Mouse (Mus musculus) intestine, postnatal 0 days (tissue): ENCODE results near the gene Osm. TPM values are rescaled to one million over a fixed set of nuclear protein-coding genes. Genes with fewer than 3 reads are reported as not detected.
A peak's percentile ranks its signal among the peaks of the same experiment; 100 is the strongest.

Experiments used
- ATAC-seq: fragments of 200-750 bp; cut with Nextera tagmentation; 2 replicates; pipeline ENCODE4 v1.8.0; 2017; ENCODE audit warnings: mild to moderate bottlenecking, moderate TSS enrichment, moderate library complexity
- H3K27ac ChIP-seq: fragments of 300-500 bp; sonication (generic); 2 replicates; pipeline ENCODE4 v1.5.1; 2014; ENCODE audit warnings: mild to moderate bottlenecking, low read depth, low read length, moderate library complexity
- H3K27me3 ChIP-seq: fragments of 300-500 bp; sonication (generic); replicated peaks from 2 replicates; pipeline ENCODE4 v1.6.1; 2014; ENCODE audit warnings: low read length, mixed read lengths; ENCODE audit not compliant: control insufficient read depth, insufficient read depth
- H3K36me3 ChIP-seq: fragments of 300-500 bp; sonication (generic); 2 replicates; pipeline ENCODE4 v1.6.1; 2014; ENCODE audit warnings: mild to moderate bottlenecking, moderate library complexity; ENCODE audit not compliant: control insufficient read depth, insufficient read depth
- H3K4me1 ChIP-seq: fragments of 300-500 bp; sonication (generic); replicated peaks from 2 replicates; pipeline ENCODE4 v1.6.1; 2014; ENCODE audit warnings: antibody characterized with exemption, low read length, mixed read lengths; ENCODE audit not compliant: control insufficient read depth, insufficient read depth
- H3K4me2 ChIP-seq: fragments of 300-500 bp; sonication (generic); replicated peaks from 2 replicates; pipeline ENCODE4 v1.6.1; 2014; ENCODE audit warnings: low read depth, mild to moderate bottlenecking, moderate library complexity
- H3K4me3 ChIP-seq: fragments of 300-500 bp; sonication (generic); 2 replicates; pipeline ENCODE4 v1.5.1; 2014; ENCODE audit warnings: low read depth, low read length
- H3K9ac ChIP-seq: fragments of 300-500 bp; sonication (generic); 2 replicates; pipeline ENCODE4 v1.6.1; 2014; ENCODE audit warnings: mild to moderate bottlenecking, low read depth, low read length
- H3K9me3 ChIP-seq: fragments of 300-500 bp; sonication (generic); 2 replicates; pipeline ENCODE4 v1.6.1; 2016; ENCODE audit warnings: mixed run types; ENCODE audit not compliant: control insufficient read depth
- CTCF ChIP-seq: sonication (generic); IDR thresholded peaks from 2 replicates; pipeline ENCODE4 v1.5.1; 2016; ENCODE audit warnings: low read depth, mild to moderate bottlenecking, control low read depth, antibody characterized with exemption, moderate library complexity
- WGBS: fragments of 180-500 bp; shearing (Covaris S2); extraction: QIAGEN DNeasy Blood & Tissue Kit; methylation state at CpG from one replicate; pipeline ENCODE4 v1.1.7; 2014; 5-methylcytosine and 5-hydroxymethylcytosine counted together
- polyA plus RNA-seq: library from polyadenylated mRNA; unstranded; fragments of >200 nt; fragmentation: Nextera tagmentation; extraction: Ambion mirVana; gene quantifications from 2 replicates; pipeline ENCODE4 v1.2.1, GENCODE M21; 2015

Osm gene
- polyA plus RNA-seq, 1 experiment from 2014 or later: 0.20 TPM

GRCm38 (mm10) chr11:4203705-4204074 lies 32.5 kb upstream of the Osm start:
- no peak for TF ChIP-seq CTCF
- Histone ChIP-seq H3K27me3 (no peaks in the 10 kb centered on the region), H3K9ac (no peak overlapping the region), H3K27ac (peak overlapping the region; percentile 70), H3K4me2 (peak overlapping the region; percentile 4), H3K4me1 (peaks cover 3% of the 10 kb centered on the region; the same call in 1 of the 2 replicates), H3K36me3 (peaks cover 29% of the 10 kb centered on the region), H3K9me3 (no peaks in the 10 kb centered on the region), H3K4me3 (no peak overlapping the region)
- 11% methylated on average over 2 of the region's 2 CpGs for WGBS
- ATAC-seq: peak; percentile 87

- H3K36me3 ChIP-seq: peaks cover 44% of the 10 kb centered on the region
- no peak overlapping the region for H3K4me2 ChIP-seq
- H3K4me1 ChIP-seq: peaks cover 3% of the 10 kb centered on the region; the same call in 1 of the 2 replicates
- no peak for TF ChIP-seq CTCF
- no peak overlapping the region for H3K27ac ChIP-seq
- WGBS: 80% methylated on average over 5 of the region's 5 CpGs
- H3K9ac ChIP-seq: no peak overlapping the region
- no peaks in the 10 kb centered on the region for H3K9me3 ChIP-seq
- H3K4me3 ChIP-seq: no peak overlapping the region
- H3K27me3 ChIP-seq: no peaks in the 10 kb centered on the region
- no peak for ATAC-seq
Measured at GRCm38 (mm10) chr11:4205097-4205655, 31.0 kb upstream of the Osm start.

GRCm38 (mm10) chr11:4205951-4206350 lies 30.3 kb upstream of the Osm start:
- no peak for TF ChIP-seq CTCF
- H3K27me3 ChIP-seq: no peaks in the 10 kb centered on the region
- WGBS: 84% methylated on average over 7 of the region's 7 CpGs
- no peak for ATAC-seq
- H3K27ac ChIP-seq: no peak overlapping the region
- H3K9me3 ChIP-seq: no peaks in the 10 kb centered on the region
- peaks cover 51% of the 10 kb centered on the region for H3K36me3 ChIP-seq
- no peak overlapping the region for H3K9ac ChIP-seq
- H3K4me1 ChIP-seq: peaks cover 3% of the 10 kb centered on the region; the same call in 1 of the 2 replicates
- no peak overlapping the region for H3K4me2 ChIP-seq
- no peak overlapping the region for H3K4me3 ChIP-seq

GRCm38 (mm10) chr11:4206563-4206962 lies 29.7 kb upstream of the Osm start:
- Histone ChIP-seq H3K4me1 (peaks cover 3% of the 10 kb centered on the region; the same call in 1 of the 2 replicates), H3K9me3 (no peaks in the 10 kb centered on the region), H3K27ac (no peak overlapping the region), H3K4me3 (no peak overlapping the region), H3K36me3 (peaks cover 58% of the 10 kb centered on the region), H3K4me2 (no peak overlapping the region), H3K27me3 (no peaks in the 10 kb centered on the region), H3K9ac (no peak overlapping the region)
- no peak for ATAC-seq
- no peak for TF ChIP-seq CTCF
- WGBS: 65% methylated on average over 6 of the region's 6 CpGs

GRCm38 (mm10) chr11:4207655-4208054 lies 28.6 kb upstream of the Osm start:
- H3K4me2 ChIP-seq: no peak overlapping the region
- no peaks in the 10 kb centered on the region; the same call in 1 of the 2 replicates for H3K4me1 ChIP-seq
- H3K36me3 ChIP-seq: peaks cover 67% of the 10 kb centered on the region
- H3K27ac ChIP-seq: no peak overlapping the region
- TF ChIP-seq CTCF: no peak
- no peaks in the 10 kb centered on the region for H3K9me3 ChIP-seq
- H3K9ac ChIP-seq: no peak overlapping the region
- WGBS: 94% methylated on average over 9 of the region's 9 CpGs
- no peaks in the 10 kb centered on the region for H3K27me3 ChIP-seq
- no peak for ATAC-seq
- H3K4me3 ChIP-seq: no peak overlapping the region

DNA sequence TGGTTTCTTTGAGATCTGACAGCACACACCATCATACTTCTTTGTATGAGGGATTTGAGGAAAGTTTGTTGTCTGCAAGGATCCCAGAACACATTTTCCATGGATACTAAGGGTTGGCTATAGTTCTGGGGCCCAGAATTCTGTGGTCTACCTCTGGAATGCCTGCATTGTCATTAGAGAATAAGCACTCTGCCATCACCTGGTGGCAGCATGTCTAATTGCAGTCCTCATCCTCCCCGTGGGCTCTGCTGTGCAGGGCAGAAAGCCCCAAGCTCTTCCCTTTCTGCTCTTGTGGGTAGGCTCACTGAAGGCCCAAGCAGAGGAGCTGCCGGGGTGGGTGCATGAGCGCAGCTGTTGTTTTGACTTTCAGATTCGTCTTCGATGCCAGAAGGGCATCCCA lies 26.7 kb upstream of the Osm start:
- H3K4me2 ChIP-seq: no peak overlapping the region
- TF ChIP-seq CTCF: peak; percentile 76
- 74% methylated on average over 5 of the region's 5 CpGs for WGBS
- H3K9ac ChIP-seq: no peak overlapping the region
- no peaks in the 10 kb centered on the region for H3K9me3 ChIP-seq
- no peak overlapping the region for H3K4me3 ChIP-seq
- no peaks in the 10 kb centered on the region for H3K4me1 ChIP-seq
- no peaks in the 10 kb centered on the region for H3K27me3 ChIP-seq
- no peak for ATAC-seq
- H3K27ac ChIP-seq: no peak overlapping the region
- peaks cover 86% of the 10 kb centered on the region for H3K36me3 ChIP-seq
